Mouse (Mus musculus) monocyte, adult 2 months (primary cell): ENCODE measurements around the gene Tha1.
A peak's percentile ranks its signal among the peaks of the same experiment; 100 is the strongest.

ENCODE experiments used
- DNase-seq, 2 experiments: peaks; one replicate each; pipeline ENCODE4 v3.0.0; 2022; ENCODE audit warnings: low spot score in 2 of 2, low read depth in 1 of 2

Gene Tha1

GRCm38 (mm10) chr11:117872861-117873608, at the start of gene Tha1:
Gene Tha1 (minus strand): TSS chr11:117873481.
- peak in 1 of 2 experiments; percentile 36 for DNase-seq

- no peak for DNase-seq
Observed at GRCm38 (mm10) chr11:117919211-117919610, 45.9 kb upstream of the Tha1 start.

- no peak for DNase-seq
Observed at GRCm38 (mm10) chr11:117918541-117918940, 45.3 kb upstream of the Tha1 start.

GRCm38 (mm10) chr11:117915837-117916236, 42.6 kb upstream of the Tha1 start:
- DNase-seq = no peak

GRCm38 (mm10) chr11:117915341-117915740, 42.1 kb upstream of the Tha1 start:
- DNase-seq = no peak

GRCm38 (mm10) chr11:117914531-117914930, 41.2 kb upstream of the Tha1 start:
- no peak for DNase-seq

GRCm38 (mm10) chr11:117912684-117913352, 39.5 kb upstream of the Tha1 start:
- peak; percentile 60 to 73 for DNase-seq

GRCm38 (mm10) chr11:117909337-117909736, 36.1 kb upstream of the Tha1 start:
- DNase-seq = no peak

GRCm38 (mm10) chr11:117904442-117904841, 31.2 kb upstream of the Tha1 start:
- no peak for DNase-seq

GRCm38 (mm10) chr11:117902282-117902681, 29.0 kb upstream of the Tha1 start:
- no peak for DNase-seq

- DNase-seq = no peak
Observed at GRCm38 (mm10) chr11:117896533-117896932, 23.3 kb upstream of the Tha1 start.

- no peak for DNase-seq
Observed at GRCm38 (mm10) chr11:117894676-117895075, 21.4 kb upstream of the Tha1 start.

GRCm38 (mm10) chr11:117892199-117892598, 18.9 kb upstream of the Tha1 start:
- no peak for DNase-seq

GRCm38 (mm10) chr11:117891581-117892175, 18.4 kb upstream of the Tha1 start:
- DNase-seq = no peak

- DNase-seq = no peak
Observed at GRCm38 (mm10) chr11:117890519-117891282, 17.4 kb upstream of the Tha1 start.

GRCm38 (mm10) chr11:117889887-117890340, 16.6 kb upstream of the Tha1 start:
- DNase-seq = no peak

GRCm38 (mm10) chr11:117888853-117889822, 15.9 kb upstream of the Tha1 start:
- DNase-seq = no peak

GRCm38 (mm10) chr11:117888168-117888852, 15.0 kb upstream of the Tha1 start:
- no peak for DNase-seq

GRCm38 (mm10) chr11:117886000-117886399, 12.7 kb upstream of the Tha1 start:
- no peak for DNase-seq

- DNase-seq = no peak
Observed at GRCm38 (mm10) chr11:117882208-117882607, 8.9 kb upstream of the Tha1 start.
